In the genomic region with DNA sequence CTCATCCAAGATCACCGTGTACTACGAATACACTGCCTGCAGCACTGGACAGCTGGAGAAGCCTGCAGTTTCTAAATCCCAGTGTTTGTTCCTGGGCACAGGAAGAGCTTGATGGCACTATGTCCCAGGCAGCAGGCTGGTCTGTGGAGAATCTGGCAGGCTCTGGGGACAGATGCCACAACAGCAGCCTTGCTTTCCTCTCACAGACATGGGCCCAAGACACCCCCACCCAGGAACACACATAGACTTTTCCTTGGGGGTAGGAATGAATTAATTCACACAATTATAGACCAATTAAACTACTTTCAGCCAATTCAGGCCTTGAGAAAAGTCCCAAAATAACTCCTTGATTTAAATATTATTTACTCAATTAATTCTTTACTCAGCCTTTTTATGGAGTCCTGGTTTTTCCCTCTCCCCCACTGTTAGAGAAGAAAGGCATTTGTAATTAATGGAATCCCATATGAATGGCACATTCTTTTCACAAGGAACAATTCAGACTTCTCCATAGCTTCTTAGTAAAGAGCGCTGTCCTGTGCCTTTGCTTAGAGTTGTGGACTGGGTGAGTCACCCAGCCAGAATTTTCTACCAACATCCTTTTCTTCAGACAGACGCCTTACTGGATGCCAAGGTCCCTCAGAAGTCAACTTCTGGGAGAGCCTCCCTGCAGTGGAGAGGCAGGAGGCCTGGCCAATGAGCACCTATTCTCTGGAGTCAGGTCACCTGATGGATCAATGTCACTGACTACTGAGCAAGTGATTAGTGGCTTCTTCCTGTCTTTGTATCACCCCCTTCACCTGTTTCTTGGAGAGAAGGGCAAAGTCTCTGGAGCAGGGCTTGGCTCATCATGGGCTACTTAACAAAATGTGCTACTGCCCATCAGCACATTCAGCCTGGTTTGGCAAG, we compare ENCODE assay signal across 12 mouse cellular contexts.
"Had no signal": no experiment of that assay in that cellular context is flagged by ENCODE, and none has a peak within 500 bp of the region (broad histone marks: within the 10 kb centered on the region; RNA-seq: fewer than 3 reads in every experiment).

No protein-coding gene starts in this region.

- H3K27me3 ChIP-seq: liver, embryonic 15.5 days; midbrain, embryonic 13.5 days; neural tube, embryonic 15.5 days had no signal

- H3K4me3 ChIP-seq: liver, embryonic 15.5 days; midbrain, embryonic 13.5 days; neural tube, embryonic 15.5 days had no signal

- DNase-seq: kidney, postnatal 25 days; layer of hippocampus, adult 9-11 months; layer of hippocampus, postnatal 36 days; lung, adult 2 months; lung, postnatal 36 days; right cerebral cortex, adult 18-20 months; right cerebral cortex, postnatal 25 days; thymus, postnatal 36 days had no signal

- H3K4me2 ChIP-seq: liver, embryonic 11.5 days; liver, embryonic 15.5 days; midbrain, embryonic 13.5 days; neural tube, embryonic 15.5 days had no signal

- H3K36me3 ChIP-seq: liver, embryonic 15.5 days had no signal
